Comparison of ENCODE assay signal across 29 mouse cellular contexts in the genomic region with DNA sequence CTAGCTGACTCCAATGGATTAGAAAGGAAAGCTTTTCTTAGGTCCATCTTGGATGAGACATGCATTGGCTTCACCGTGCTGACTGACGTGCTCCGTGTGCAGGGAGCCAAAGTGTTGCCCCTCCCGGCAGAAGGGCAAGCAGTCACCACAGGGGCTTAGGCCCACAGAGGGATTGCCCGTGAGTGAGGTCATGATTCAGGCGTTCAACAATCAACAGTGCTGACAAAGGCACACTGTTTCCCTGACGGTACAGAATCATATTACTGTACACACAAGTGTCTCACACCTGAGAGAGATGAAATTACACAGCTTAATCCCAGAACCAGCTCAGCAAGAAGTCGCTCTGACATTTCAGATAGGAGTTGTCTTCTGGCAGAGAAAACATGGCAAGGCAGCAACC. TPM values are rescaled to one million over a fixed set of nuclear protein-coding genes. Genes with fewer than 3 reads are reported as not detected.
DNase-seq lines count a peak whose midpoint lies in the region; ATAC-seq and TF ChIP-seq lines count a peak whose summit lies in the region.
"Had no signal": no experiment of that assay in that cellular context is flagged by ENCODE, and none has a peak within 500 bp of the region (broad histone marks: within the 10 kb centered on the region; RNA-seq: fewer than 3 reads in every experiment).

No protein-coding gene starts in this region.

- ATAC-seq in lung, embryonic 14.5 days (ENCODE audit: insufficient read depth) = peak; percentile 82
- ATAC-seq in embryonic facial prominence, embryonic 15.5 days (ENCODE audit: insufficient number of reproducible peaks, low FRiP score, low TSS enrichment, low read depth) = peak; percentile 57; the same call in 1 of the 2 replicates
- peak; percentile 32; the same call in 1 of the 2 replicates for ATAC-seq in stomach, postnatal 0 days (ENCODE audit: low FRiP score, low TSS enrichment)
- ATAC-seq: inflammation-experienced regulatory T-cells, adult 6 months; liver, embryonic 12.5 days; midbrain, embryonic 16.5 days had no signal

- 27% methylated on average over 8 of the region's 8 CpGs for WGBS in lung, embryonic 14.5 days
- 42% methylated on average over 8 of the region's 8 CpGs for WGBS in embryonic facial prominence, embryonic 15.5 days
- whole genome bisulfite sequencing in stomach, postnatal 0 days = 42% methylated on average over 8 of the region's 8 CpGs

- TF ChIP-seq CTCF in lung, embryonic 14.5 days (IDR thresholded peaks at IDR 0.05; ENCODE audit: low read depth) = no peak
- no peak for TF ChIP-seq CTCF in stomach, postnatal 0 days (IDR thresholded peaks at IDR 0.05; ENCODE audit: low read depth)

- peak overlapping the region; percentile 24; the same call in 1 of the 2 replicates for H3K27ac ChIP-seq in lung, embryonic 14.5 days (ENCODE audit: low read depth)
- peak overlapping the region; percentile 13; the same call in 1 of the 2 replicates for H3K27ac ChIP-seq in embryonic facial prominence, embryonic 15.5 days (replicated peaks)
- no peak overlapping the region; the same call in 1 of the 2 replicates for H3K27ac ChIP-seq in stomach, postnatal 0 days (replicated peaks)
- H3K27ac ChIP-seq: forebrain, embryonic 12.5 days; hindbrain, embryonic 13.5 days; layer of hippocampus, adult 2 months; limb, embryonic 13.5 days; liver, embryonic 12.5 days; macrophage; midbrain, embryonic 10.5 days; neural tube, embryonic 13.5 days had no signal

- no peaks in the 10 kb centered on the region for H3K27me3 ChIP-seq in lung, embryonic 14.5 days (ENCODE audit: insufficient read depth, low read length)
- no peaks in the 10 kb centered on the region for H3K27me3 ChIP-seq in embryonic facial prominence, embryonic 15.5 days
- no peaks in the 10 kb centered on the region for H3K27me3 ChIP-seq in stomach, postnatal 0 days (ENCODE audit: control insufficient read depth, insufficient read depth, low read length)
- H3K27me3 ChIP-seq: forebrain, embryonic 12.5 days; hindbrain, embryonic 13.5 days; limb, embryonic 13.5 days; liver, embryonic 12.5 days; neural tube, embryonic 13.5 days had no signal

- no peaks in the 10 kb centered on the region for H3K9me3 ChIP-seq in lung, embryonic 14.5 days (ENCODE audit: low read depth, low read length)
- H3K9me3 ChIP-seq in embryonic facial prominence, embryonic 15.5 days (replicated peaks) = no peaks in the 10 kb centered on the region
- no peaks in the 10 kb centered on the region for H3K9me3 ChIP-seq in stomach, postnatal 0 days (ENCODE audit: control insufficient read depth, low read length)
- H3K9me3 ChIP-seq: forebrain, embryonic 12.5 days; hindbrain, embryonic 13.5 days; limb, embryonic 13.5 days; liver, embryonic 12.5 days; midbrain, embryonic 10.5 days; neural tube, embryonic 13.5 days had no signal

- no peaks in the 10 kb centered on the region for H3K36me3 ChIP-seq in lung, embryonic 14.5 days (ENCODE audit: insufficient read depth)
- H3K36me3 ChIP-seq in embryonic facial prominence, embryonic 15.5 days = no peaks in the 10 kb centered on the region
- no peaks in the 10 kb centered on the region for H3K36me3 ChIP-seq in stomach, postnatal 0 days (ENCODE audit: control insufficient read depth, insufficient read depth, low read length)
- H3K36me3 ChIP-seq: forebrain, embryonic 12.5 days; hindbrain, embryonic 13.5 days; limb, embryonic 13.5 days; liver, embryonic 12.5 days; midbrain, embryonic 10.5 days; neural tube, embryonic 13.5 days had no signal

- no peak for TF ChIP-seq EP300 in stomach, postnatal 0 days (optimal IDR thresholded peaks at IDR 0.05)

- H3K4me1 ChIP-seq in lung, embryonic 14.5 days (ENCODE audit: insufficient read depth) = no peaks in the 10 kb centered on the region
- H3K4me1 ChIP-seq in embryonic facial prominence, embryonic 15.5 days = no peaks in the 10 kb centered on the region
- no peaks in the 10 kb centered on the region for H3K4me1 ChIP-seq in stomach, postnatal 0 days (replicated peaks; ENCODE audit: control insufficient read depth, insufficient read depth)
- H3K4me1 ChIP-seq: forebrain, embryonic 12.5 days; hindbrain, embryonic 13.5 days; liver, embryonic 12.5 days; midbrain, embryonic 10.5 days; neural tube, embryonic 13.5 days had no signal

- H3K9ac ChIP-seq in lung, embryonic 14.5 days = no peak overlapping the region
- H3K9ac ChIP-seq in embryonic facial prominence, embryonic 15.5 days = no peak overlapping the region
- H3K9ac ChIP-seq in stomach, postnatal 0 days (ENCODE audit: low read length) = no peak overlapping the region
- H3K9ac ChIP-seq: forebrain, embryonic 12.5 days; hindbrain, embryonic 13.5 days; limb, embryonic 13.5 days; liver, embryonic 12.5 days; neural tube, embryonic 13.5 days had no signal

- H3K4me3 ChIP-seq in lung, embryonic 14.5 days (ENCODE audit: low read depth, low read length) = no peak overlapping the region
- no peak overlapping the region for H3K4me3 ChIP-seq in embryonic facial prominence, embryonic 15.5 days (replicated peaks)
- no peak overlapping the region for H3K4me3 ChIP-seq in stomach, postnatal 0 days (ENCODE audit: low read depth, low read length)
- H3K4me3 ChIP-seq: erythroblast, embryonic 14.5 days; forebrain, embryonic 12.5 days; hindbrain, embryonic 13.5 days; layer of hippocampus, adult 2 months; limb, embryonic 13.5 days; liver, embryonic 12.5 days; midbrain, embryonic 10.5 days; myocyte; neural tube, embryonic 13.5 days had no signal

- DNase-seq in embryo, embryonic 10 days (ENCODE audit: low spot score) = peak; percentile 23
- DNase-seq in embryo, embryonic 9.5 days (ENCODE audit: extremely low spot score) = no peak
- DNase-seq in lung, embryonic 14.5 days = peak; percentile 44
- no peak for DNase-seq in lung, postnatal 36 days
- DNase-seq in stomach, postnatal 0 days (ENCODE audit: low spot score) = peak; percentile 19
- DNase-seq in frontal cortex, postnatal 36 days (ENCODE audit: low spot score in 2 of 2) = no peak
- no peak for DNase-seq in adrenal gland, postnatal 36 days
- DNase-seq: adrenal gland, postnatal 10 days; cerebellum, adult 8-10 months; heart, postnatal 14 days; kidney, adult 18-20 months; kidney, postnatal 25 days; layer of hippocampus, postnatal 36 days; lung, adult 2 months; retina, postnatal 1 day had no signal

- no peak overlapping the region for H3K4me2 ChIP-seq in lung, embryonic 14.5 days
- H3K4me2 ChIP-seq in embryonic facial prominence, embryonic 15.5 days (replicated peaks) = no peak overlapping the region
- no peak overlapping the region for H3K4me2 ChIP-seq in stomach, postnatal 0 days (replicated peaks; ENCODE audit: low read depth)
- H3K4me2 ChIP-seq: forebrain, embryonic 12.5 days; heart, embryonic 11.5 days; hindbrain, embryonic 13.5 days; limb, embryonic 13.5 days; liver, embryonic 12.5 days; neural tube, embryonic 13.5 days had no signal

RNA-seq across cellular contexts. Expression of gene Apip, which starts 38.2 kb away (rescaled TPM):
- 76.7 and 77.7 TPM in 2 replicates for polyA plus RNA-seq in lung, embryonic 14.5 days (2014; fragmentation: Nextera tagmentation; extraction: Ambion mirVana)
- 77.3 and 81.1 TPM in 2 replicates for polyA plus RNA-seq in embryonic facial prominence, embryonic 15.5 days (2015; fragmentation: Nextera tagmentation; extraction: Ambion mirVana)
- polyA plus RNA-seq in stomach, postnatal 0 days (2015; fragmentation: Nextera tagmentation; extraction: Ambion mirVana) = 31.8 and 32.2 TPM in 2 replicates
- total RNA-seq in adrenal gland, postnatal 36 days (2021) = 10 to 100 TPM; 56.2 to 57.1 TPM

RNA-seq across cellular contexts. Expression of gene Pdhx, which starts 38.4 kb away (rescaled TPM):
- 37.0 and 38.5 TPM in 2 replicates for polyA plus RNA-seq in lung, embryonic 14.5 days (2014; fragmentation: Nextera tagmentation; extraction: Ambion mirVana)
- polyA plus RNA-seq in embryonic facial prominence, embryonic 15.5 days (2015; fragmentation: Nextera tagmentation; extraction: Ambion mirVana) = 33.5 and 36.7 TPM in 2 replicates
- 24.3 and 24.7 TPM in 2 replicates for polyA plus RNA-seq in stomach, postnatal 0 days (2015; fragmentation: Nextera tagmentation; extraction: Ambion mirVana)
- total RNA-seq in adrenal gland, postnatal 36 days (2021) = 100 to 1,000 TPM; 112 to 120 TPM

Comparison
In these comparisons a context has a peak if more than half of its experiments do, and no peak if none do; other contexts are left out.
1. DNase-seq: peak in embryo, embryonic 10 days (single experiment), lung, embryonic 14.5 days (single experiment) and stomach, postnatal 0 days (single experiment); none in embryo, embryonic 9.5 days (single experiment), lung, postnatal 36 days (single experiment), frontal cortex, postnatal 36 days (0 of 2) and adrenal gland, postnatal 36 days (0 of 2).
2. ATAC-seq: peak in every context shown above with its lines; median percentile 82 in lung, embryonic 14.5 days; 57 in embryonic facial prominence, embryonic 15.5 days; 32 in stomach, postnatal 0 days.